Mouse (Mus musculus) CH12.LX (cell line): ENCODE results near the gene Csnk1g2. TPM values are rescaled to one million over a fixed set of nuclear protein-coding genes. Genes with fewer than 3 reads are reported as not detected.

ENCODE experiments used
- DNase-seq: peaks from one replicate; pipeline ENCODE4 v3.0.0-alpha.2; 2013; ENCODE audit errors: extremely low read depth
- H3K27ac ChIP-seq: 2 replicates; pipeline ENCODE4 v1.5.1; 2012; ENCODE audit warnings: low read depth, mild to moderate bottlenecking, control low read depth, moderate library complexity; ENCODE audit not compliant: insufficient read depth
- H3K27me3 ChIP-seq: replicated peaks from 2 replicates; pipeline ENCODE3; 2012; ENCODE audit warnings: inconsistent platforms
- H3K36me3 ChIP-seq, 2 experiments: replicated peaks in 1 of 2; 2 replicates each; pipeline versions ENCODE3 to v1.6.1; 2012; ENCODE audit warnings: inconsistent platforms in 1 of 2, low read length in 1 of 2, mild to moderate bottlenecking in 1 of 2, mixed read lengths in 1 of 2, moderate library complexity in 1 of 2; ENCODE audit not compliant: control insufficient read depth in 1 of 2, insufficient read depth in 1 of 2
- H3K4me1 ChIP-seq, 2 experiments: 2 replicates each; pipeline ENCODE4 v1.6.1; 2012; ENCODE audit warnings: inconsistent platforms in 1 of 2, moderate library complexity in 1 of 2; ENCODE audit not compliant: insufficient read depth in 2 of 2, control insufficient read depth in 1 of 2
- H3K4me2 ChIP-seq: 2 replicates; pipeline ENCODE4 v1.6.1; 2012; ENCODE audit warnings: low read depth, mild to moderate bottlenecking, control low read depth; ENCODE audit not compliant: poor library complexity, insufficient read depth, severe bottlenecking
- H3K4me3 ChIP-seq, 3 experiments: fragments of 150-350 bp in 1 of 3; sonication (generic) in 1 of 3; replicated peaks in 1 of 3; 2 replicates each; pipeline versions ENCODE3 to v1.5.1; 2011 to 2012; ENCODE audit warnings: low read depth in 2 of 3, low read length in 2 of 3, mild to moderate bottlenecking in 2 of 3, moderate library complexity in 2 of 3, control low read depth in 1 of 3, improper control_type of control experiment in 1 of 3, inconsistent platforms in 1 of 3, mixed read lengths in 1 of 3; ENCODE audit not compliant: poor library complexity in 1 of 3
- H3K79me2 ChIP-seq: replicated peaks from 2 replicates; pipeline ENCODE4 v1.6.1; 2012; ENCODE audit warnings: mild to moderate bottlenecking, moderate library complexity; ENCODE audit not compliant: control insufficient read depth, poor library complexity, insufficient read depth, severe bottlenecking; ENCODE audit errors: extremely low read depth
- H3K9ac ChIP-seq: 2 replicates; pipeline ENCODE4 v1.6.1; 2012; ENCODE audit warnings: low read depth, mild to moderate bottlenecking, control low read depth, moderate library complexity; ENCODE audit not compliant: insufficient read depth
- H3K9me3 ChIP-seq: replicated peaks from 2 replicates; pipeline ENCODE3; 2012; ENCODE audit warnings: low read length, inconsistent platforms, mixed read lengths
- CHD2 ChIP-seq: IDR thresholded peaks from 2 replicates; pipeline ENCODE4 v1.6.1; 2011; ENCODE audit warnings: low read length, improper control_type of control experiment
- GABPA ChIP-seq: IDR thresholded peaks from 2 replicates; pipeline ENCODE4 v1.6.1; 2012; ENCODE audit warnings: low read depth, low read length, improper control_type of control experiment, inconsistent platforms; ENCODE audit not compliant: insufficient replicate concordance
- HCFC1 ChIP-seq: IDR thresholded peaks from 2 replicates; pipeline ENCODE4 v1.6.1; 2012; ENCODE audit warnings: low read depth, mild to moderate bottlenecking, inconsistent platforms, low read length, improper control_type of control experiment
- JUN ChIP-seq: IDR thresholded peaks from 2 replicates; pipeline ENCODE4 v1.6.1; 2011; ENCODE audit warnings: low read depth, mild to moderate bottlenecking, low read length, improper control_type of control experiment, moderate library complexity; ENCODE audit not compliant: insufficient read depth
- JUND ChIP-seq: conservative IDR thresholded peaks from 2 replicates; pipeline ENCODE4 v1.6.1; 2011; ENCODE audit warnings: low read depth, low read length, improper control_type of control experiment
- MAZ ChIP-seq: IDR thresholded peaks from 2 replicates; pipeline ENCODE4 v1.6.1; 2012; ENCODE audit warnings: low read depth, mild to moderate bottlenecking, inconsistent platforms, low read length, improper control_type of control experiment, moderate library complexity
- MYC ChIP-seq: IDR thresholded peaks from 2 replicates; pipeline ENCODE4 v1.6.1; 2011; ENCODE audit warnings: low read depth, mild to moderate bottlenecking, improper control_type of control experiment, low read length
- NELFE ChIP-seq: IDR thresholded peaks from 2 replicates; pipeline ENCODE4 v1.6.1; 2011; ENCODE audit warnings: low read depth, low read length, improper control_type of control experiment
- NRF1 ChIP-seq: IDR thresholded peaks from 2 replicates; pipeline ENCODE4 v1.6.1; 2014; ENCODE audit warnings: low read depth, mild to moderate bottlenecking, inconsistent platforms, low read length, improper control_type of control experiment, moderate library complexity
- PAX5 ChIP-seq: IDR thresholded peaks from 2 replicates; pipeline ENCODE4 v1.6.1; 2012; ENCODE audit warnings: low read length, inconsistent platforms, mixed read lengths
- SMC3 ChIP-seq: IDR thresholded peaks from 2 replicates; pipeline ENCODE4 v1.6.1; 2011; ENCODE audit warnings: low read depth, low read length, improper control_type of control experiment
- TBP ChIP-seq: conservative IDR thresholded peaks from 2 replicates; pipeline ENCODE4 v1.6.1; 2011; ENCODE audit warnings: low read depth, low read length, improper control_type of control experiment
- TCF12 ChIP-seq: IDR thresholded peaks from 2 replicates; pipeline ENCODE4 v1.6.1; 2014; ENCODE audit warnings: low read depth, mild to moderate bottlenecking, inconsistent platforms, low read length, improper control_type of control experiment
- UBTF ChIP-seq: IDR thresholded peaks from 2 replicates; pipeline ENCODE4 v1.6.1; 2012; ENCODE audit warnings: low read depth, mild to moderate bottlenecking, inconsistent platforms, low read length, improper control_type of control experiment, moderate library complexity
- USF2 ChIP-seq: conservative IDR thresholded peaks from 2 replicates; pipeline ENCODE4 v1.6.1; 2011; ENCODE audit warnings: low read depth, low read length, improper control_type of control experiment
- ZC3H11A ChIP-seq: IDR thresholded peaks from 2 replicates; pipeline ENCODE4 v1.6.1; 2012; ENCODE audit warnings: low read depth, mild to moderate bottlenecking, inconsistent platforms, low read length, improper control_type of control experiment
- ZKSCAN1 ChIP-seq: IDR thresholded peaks from 2 replicates; pipeline ENCODE4 v1.6.1; 2012; ENCODE audit warnings: low read depth, inconsistent platforms, low read length, improper control_type of control experiment, borderline replicate concordance
- ZMIZ1 ChIP-seq: IDR thresholded peaks from 2 replicates; pipeline ENCODE4 v1.6.1; 2012; ENCODE audit warnings: low read depth, mild to moderate bottlenecking, inconsistent platforms, low read length, improper control_type of control experiment
- dilution Hi-C: fragments of 300-500 bp; cut with MboI; formaldehyde crosslinking; loops from 2 replicates; pipeline ENCODE4 v1.14.3; 2020; ENCODE audit warnings: low sequenced_read_pairs; ENCODE audit not compliant: extremely low pct_unique_long_range_greater_than_20kb, extremely low pct_ligation_motif_present
- in situ Hi-C: fragments of 300-500 bp; cut with MboI; formaldehyde crosslinking; loops from 3 replicates; pipeline ENCODE4 v1.14.3; 2019; ENCODE audit warnings: low sequenced_read_pairs, low pct_ligation_motif_present, low pct_unique_long_range_greater_than_20kb, mixed read lengths
- polyA plus RNA-seq: library from polyadenylated mRNA; unstranded; fragments of >175 nt; gene quantifications from 2 replicates; pipeline ENCODE4 v1.2.1, GENCODE M21; 2012; ENCODE audit warnings: low read depth; ENCODE audit not compliant: insufficient read length
- total RNA-seq, 2 experiments: library from RNA; depleted of rRNA; stranded (reverse); fragments of 300-350 nt in 1 of 2; fragments of >200 nt in 1 of 2; gene quantifications; 2 replicates each; pipeline ENCODE4 v1.2.3; 2012 to 2014

Csnk1g2 gene
- total and polyA plus RNA-seq, 3 experiments, result 44.1 to 59.0 (median 50.1) TPM

- Histone ChIP-seq H3K4me3 (peak overlapping the region; percentile 21 to 85 (median 75)), H3K27me3 (no peaks in the 10 kb centered on the region), H3K4me2 (peak overlapping the region; percentile 64), H3K36me3 (peaks cover 38 to 56% of the 10 kb centered on the region in 2 experiments), H3K79me2 (peaks cover 40% of the 10 kb centered on the region), H3K9me3 (no peaks in the 10 kb centered on the region), H3K4me1 (peaks cover 21 to 73% of the 10 kb centered on the region in 2 experiments), H3K9ac (peak overlapping the region; percentile 98; the same call in 1 of the 2 replicates), H3K27ac (no peak overlapping the region)
- in situ Hi-C loops, result no loop called here
- no peak for DNase-seq
- dilution Hi-C loops, result no loop called here
- TF ChIP-seq CHD2 (no peak), UBTF (no peak), MYC (no peak), ZKSCAN1 (no peak)
Measured at GRCm38 (mm10) chr10:80674161-80674711, 51.6 kb downstream of the Csnk1g2 start.

GRCm38 (mm10) chr10:80674851-80675404 is 52.3 kb downstream of the Csnk1g2 start:
- DNase-seq, result no peak
- dilution Hi-C loops, result no loop called here

More at GRCm38 (mm10) chr10:80674851-80675404, 52.3 kb downstream of the Csnk1g2 start:
- TF ChIP-seq PAX5 (no peak), NELFE (no peak), ZC3H11A (no peak), NRF1 (no peak), JUND (no peak), MAZ (no peak), TBP (no peak), UBTF (no peak), SMC3 (no peak), CHD2 (no peak), ZMIZ1 (no peak), TCF12 (no peak), USF2 (no peak), JUN (no peak), HCFC1 (no peak), GABPA (no peak), ZKSCAN1 (no peak)
- TF ChIP-seq, all 38 proteins: peak for 0
- no peaks in the 10 kb centered on the region for H3K27me3 ChIP-seq
- in situ Hi-C loops, result loop anchor here (25.0 kb wide), 1 partner anchor 238 kb away; the partner anchor contains the start of gene Tcf3
- H3K36me3 ChIP-seq, result peaks cover 31 to 49% of the 10 kb centered on the region in 2 experiments
- no peaks in the 10 kb centered on the region for H3K9me3 ChIP-seq
- peaks cover 40% of the 10 kb centered on the region for H3K79me2 ChIP-seq
- peaks cover 26 to 73% of the 10 kb centered on the region in 2 experiments for H3K4me1 ChIP-seq
- no peak overlapping the region for H3K27ac ChIP-seq
- peak overlapping the region; percentile 98 for H3K9ac ChIP-seq
- peak overlapping the region; percentile 64 for H3K4me2 ChIP-seq
- H3K4me3 ChIP-seq, result peak overlapping the region; percentile 75 to 99 (median 85)
